Mouse (Mus musculus) testis, adult 2 months (tissue): ENCODE measurements around the gene Cpsf7.

ENCODE experiments used
- CTCF ChIP-seq: fragments of 200-500 bp; IDR thresholded peaks from 2 replicates; pipeline ENCODE4 v1.5.1; 2012; ENCODE audit warnings: low read depth, mild to moderate bottlenecking, inconsistent platforms, low read length, moderate library complexity; ENCODE audit not compliant: control insufficient read depth, insufficient read depth, insufficient replicate concordance
- POLR2A ChIP-seq: fragments of 200-500 bp; IDR thresholded peaks from 2 replicates; pipeline ENCODE4 v1.6.1; 2012; ENCODE audit warnings: low read depth, mild to moderate bottlenecking, inconsistent platforms, low read length, moderate library complexity; ENCODE audit not compliant: control insufficient read depth

DNA sequence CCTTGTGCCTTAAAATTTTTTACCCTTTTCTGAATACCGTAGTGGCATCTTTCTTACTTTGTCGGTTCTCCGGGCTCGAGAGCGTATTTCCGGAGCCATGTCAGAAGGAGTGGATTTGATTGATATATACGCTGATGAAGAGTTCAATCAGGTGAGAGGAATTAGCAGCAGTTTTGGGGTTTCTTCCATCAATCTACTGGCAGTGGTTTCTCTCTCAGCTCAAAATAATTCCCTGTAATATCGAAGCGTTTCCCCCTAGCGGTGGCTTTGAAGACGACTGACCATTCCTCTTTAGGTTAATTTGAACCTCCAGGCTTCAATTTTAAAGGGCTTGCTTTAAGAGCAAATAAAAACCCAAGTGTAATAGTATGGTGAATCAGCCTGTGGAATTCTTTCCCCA is 844 bp downstream of the Cpsf7 start, which contains the start of gene Sdhaf2:
- TF ChIP-seq CTCF (no peak), POLR2A (no peak)
